In the genomic region with DNA sequence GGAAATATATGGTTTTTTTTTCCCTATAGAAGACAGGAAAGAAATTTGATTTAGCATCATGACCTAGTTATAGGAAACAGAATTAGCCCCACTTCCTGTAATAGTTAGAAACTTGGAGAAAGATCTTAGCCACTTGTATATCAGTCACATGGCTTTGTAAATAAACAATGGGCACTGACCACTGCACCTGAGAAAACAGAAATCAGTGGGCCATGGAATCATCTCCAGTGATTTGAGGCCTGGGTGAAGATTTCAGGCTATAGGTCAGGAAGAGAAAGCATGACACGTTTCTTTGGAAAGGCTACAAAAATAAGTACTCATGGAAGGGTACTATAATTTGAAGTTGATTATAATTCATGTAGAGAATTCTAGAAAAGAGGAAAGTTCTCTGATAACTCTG, we compare ENCODE assay signal across 24 mouse cellular contexts.
"Had no signal": no experiment of that assay in that cellular context is flagged by ENCODE, and none has a peak within 500 bp of the region (broad histone marks: within the 10 kb centered on the region; RNA-seq: fewer than 3 reads in every experiment).

No protein-coding gene starts in this region.

- ATAC-seq: hindbrain, postnatal 0 days; intestine, embryonic 16.5 days; liver, embryonic 12.5 days had no signal

- H3K27ac ChIP-seq: heart, adult 2 months; heart, embryonic 13.5 days; heart, embryonic 15.5 days; hindbrain, embryonic 13.5 days; hindbrain, embryonic 15.5 days; hindbrain, postnatal 0 days; limb, embryonic 13.5 days; limb, embryonic 15.5 days; liver, embryonic 12.5 days; liver, embryonic 14.5 days had no signal

- H3K4me1 ChIP-seq: heart, embryonic 13.5 days; heart, embryonic 15.5 days; hindbrain, embryonic 13.5 days; hindbrain, embryonic 15.5 days; limb, embryonic 13.5 days; limb, embryonic 15.5 days; liver, embryonic 12.5 days had no signal

- H3K4me2 ChIP-seq: heart, embryonic 11.5 days; heart, embryonic 13.5 days; heart, embryonic 15.5 days; hindbrain, embryonic 13.5 days; hindbrain, embryonic 15.5 days; limb, embryonic 13.5 days; limb, embryonic 15.5 days; liver, embryonic 12.5 days had no signal

- DNase-seq: gastrocnemius, postnatal 14 days; gastrocnemius, postnatal 36 days; heart, adult 11 months; heart, adult 2 months; heart, postnatal 14 days; heart, postnatal 36 days; kidney, adult 11 months; kidney, adult 9 months; kidney, postnatal 14 days; kidney, postnatal 36 days; layer of hippocampus, adult 9-11 months; layer of hippocampus, postnatal 36 days; left cerebral cortex, postnatal 4 days had no signal

- H3K27me3 ChIP-seq: heart, embryonic 13.5 days; heart, embryonic 15.5 days; hindbrain, embryonic 13.5 days; hindbrain, embryonic 15.5 days; limb, embryonic 13.5 days; limb, embryonic 15.5 days; liver, embryonic 12.5 days had no signal

- H3K9me3 ChIP-seq: heart, embryonic 13.5 days; heart, embryonic 15.5 days; hindbrain, embryonic 13.5 days; hindbrain, embryonic 15.5 days; limb, embryonic 13.5 days; limb, embryonic 15.5 days; liver, embryonic 12.5 days had no signal

- H3K36me3 ChIP-seq: heart, embryonic 13.5 days; heart, embryonic 15.5 days; hindbrain, embryonic 13.5 days; hindbrain, embryonic 15.5 days; limb, embryonic 13.5 days; limb, embryonic 15.5 days; liver, embryonic 12.5 days had no signal

- H3K9ac ChIP-seq: heart, embryonic 13.5 days; heart, embryonic 15.5 days; hindbrain, embryonic 13.5 days; hindbrain, embryonic 15.5 days; limb, embryonic 13.5 days; limb, embryonic 15.5 days; liver, embryonic 12.5 days; liver, embryonic 14.5 days had no signal

- H3K4me3 ChIP-seq: heart, adult 2 months; heart, embryonic 13.5 days; heart, embryonic 15.5 days; hindbrain, embryonic 13.5 days; hindbrain, embryonic 15.5 days; limb, embryonic 13.5 days; limb, embryonic 15.5 days; liver, embryonic 12.5 days had no signal
